Mouse (Mus musculus): ENCODE measurements around the gene Clec16a.
A peak's percentile ranks its signal among the peaks of the same experiment; 100 is the strongest.

The Clec16a gene

GRCm38 (mm10) chr16:10586546-10586945 lies 41.4 kb downstream of the Clec16a start:
- peak; percentile 11 for DNase-seq (ENCODE audit: low spot score)

GRCm38 (mm10) chr16:10599888-10600740 lies 55.0 kb downstream of the Clec16a start:
- no peak for DNase-seq (ENCODE audit: low spot score)

- no peak for DNase-seq (ENCODE audit: low spot score)
These were observed 62.7 kb downstream of the Clec16a start for GRCm38 (mm10) chr16:10607802-10608201.

- no peak for DNase-seq (ENCODE audit: low spot score)
These were observed 64.8 kb downstream of the Clec16a start for GRCm38 (mm10) chr16:10609921-10610320.

GRCm38 (mm10) chr16:10610801-10611200 lies 65.7 kb downstream of the Clec16a start:
- DNase-seq (ENCODE audit: low spot score), result no peak

GRCm38 (mm10) chr16:10611306-10611705 lies 66.2 kb downstream of the Clec16a start:
- DNase-seq (ENCODE audit: low spot score), result no peak

GRCm38 (mm10) chr16:10613996-10614395 lies 68.9 kb downstream of the Clec16a start:
- DNase-seq (ENCODE audit: low spot score), result no peak

- DNase-seq (ENCODE audit: low spot score), result no peak
These were observed 75.9 kb downstream of the Clec16a start for GRCm38 (mm10) chr16:10620961-10621614.

- DNase-seq (ENCODE audit: low spot score), result no peak
These were observed 76.6 kb downstream of the Clec16a start for GRCm38 (mm10) chr16:10621710-10622109.

GRCm38 (mm10) chr16:10626116-10626515 lies 81.0 kb downstream of the Clec16a start:
- DNase-seq (ENCODE audit: low spot score), result no peak

- no peak for DNase-seq (ENCODE audit: low spot score)
These were observed 82.1 kb downstream of the Clec16a start for GRCm38 (mm10) chr16:10627136-10627668.

GRCm38 (mm10) chr16:10628030-10628555 lies 83.0 kb downstream of the Clec16a start:
- no peak for DNase-seq (ENCODE audit: low spot score)

GRCm38 (mm10) chr16:10628960-10629359 lies 83.8 kb downstream of the Clec16a start:
- DNase-seq (ENCODE audit: low spot score), result no peak

- DNase-seq (ENCODE audit: low spot score), result no peak
These were observed 84.2 kb downstream of the Clec16a start for GRCm38 (mm10) chr16:10629361-10629760.

GRCm38 (mm10) chr16:10634940-10635339 lies 89.8 kb downstream of the Clec16a start:
- DNase-seq (ENCODE audit: low spot score), result no peak

- DNase-seq (ENCODE audit: low spot score), result no peak
These were observed 92.8 kb downstream of the Clec16a start for GRCm38 (mm10) chr16:10637898-10638297.

- DNase-seq (ENCODE audit: low spot score), result no peak
These were observed 94.2 kb downstream of the Clec16a start for GRCm38 (mm10) chr16:10639111-10639889.

GRCm38 (mm10) chr16:10640041-10640440 lies 94.9 kb downstream of the Clec16a start:
- peak; percentile 91 for DNase-seq (ENCODE audit: low spot score)

GRCm38 (mm10) chr16:10641146-10641545 lies 96.0 kb downstream of the Clec16a start:
- no peak for DNase-seq (ENCODE audit: low spot score)

- no peak for DNase-seq (ENCODE audit: low spot score)
These were observed 97.9 kb downstream of the Clec16a start for GRCm38 (mm10) chr16:10642857-10643633.

- no peak for DNase-seq (ENCODE audit: low spot score)
These were observed 99.1 kb downstream of the Clec16a start for GRCm38 (mm10) chr16:10644238-10644637.
